Mouse (Mus musculus): ENCODE measurements around the gene S100a7a. TPM values are rescaled to one million over a fixed set of nuclear protein-coding genes. Genes with fewer than 3 reads are reported as not detected.

The S100a7a gene
- polyA plus RNA-seq (2015; fragmentation: Nextera tagmentation; extraction: Ambion mirVana) = not detected in 2 replicates

DNA sequence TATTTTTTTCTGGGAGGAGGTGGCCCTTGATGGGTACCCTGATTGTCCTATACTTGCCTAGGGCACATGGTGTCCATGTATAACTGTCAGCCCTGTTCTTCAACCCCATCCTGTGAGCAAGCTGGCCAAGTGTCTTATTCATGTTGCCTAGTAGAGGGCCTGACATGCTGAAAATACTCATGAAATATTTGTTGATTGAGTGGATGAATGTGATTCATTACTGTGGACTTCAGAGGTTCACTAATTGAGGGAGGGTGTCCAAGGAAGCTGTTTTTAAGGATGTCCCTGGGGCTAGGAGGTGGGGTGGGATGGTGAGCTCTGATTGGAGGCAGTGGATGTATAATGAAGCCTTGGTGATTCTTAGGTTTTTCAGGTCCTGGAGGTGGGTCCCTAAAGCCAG is at the start of gene S100a7a:
Gene S100a7a, plus strand, starts transcription at position 301 of the 400 bp plus-strand sequence.
- H3K4me1 ChIP-seq (replicated peaks) = no peaks in the 10 kb centered on the region
- H3K9ac ChIP-seq = no peak within 1 kb of the TSS
- H3K27me3 ChIP-seq = no peaks in the 10 kb centered on the region
- no peaks in the 10 kb centered on the region for H3K36me3 ChIP-seq
- no peak for ATAC-seq (ENCODE audit: low FRiP score, low read depth)
- H3K4me2 ChIP-seq = no peak within 1 kb of the TSS
- H3K9me3 ChIP-seq = no peaks in the 10 kb centered on the region
- H3K27ac ChIP-seq (replicated peaks) = no peak within 1 kb of the TSS
- H3K4me3 ChIP-seq = no peak within 1 kb of the TSS

DNA sequence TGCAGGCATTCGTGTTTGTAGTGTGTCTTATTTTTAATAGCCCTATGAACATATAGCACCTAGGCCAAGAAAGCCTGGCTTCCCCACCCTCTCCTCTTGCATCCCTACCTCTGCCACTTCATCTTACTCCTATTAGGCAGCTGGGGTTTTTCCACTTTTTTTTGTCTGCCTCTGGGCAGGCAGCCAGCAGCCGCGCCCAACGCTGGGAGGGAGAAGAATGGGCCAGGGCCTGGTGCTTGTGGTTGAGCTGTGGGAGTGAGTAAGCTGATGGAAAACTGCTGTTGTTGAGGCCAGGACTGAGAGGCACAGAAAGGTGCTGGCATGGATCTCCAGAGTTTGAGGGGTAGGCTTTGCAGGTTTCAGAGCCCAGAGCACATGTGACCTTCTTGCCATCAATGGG is 49.4 kb upstream of the S100a7a start:
- H3K36me3 ChIP-seq = no peaks in the 10 kb centered on the region
- no peak overlapping the region for H3K4me2 ChIP-seq
- peaks cover 3% of the 10 kb centered on the region; the same call in 1 of the 2 replicates for H3K4me1 ChIP-seq (replicated peaks)
- 55% methylated on average over 4 of the region's 4 CpGs for WGBS
- no peak overlapping the region for H3K4me3 ChIP-seq
- no peak for ATAC-seq (ENCODE audit: low FRiP score, low read depth)
- no peak overlapping the region for H3K9ac ChIP-seq
- H3K9me3 ChIP-seq = no peaks in the 10 kb centered on the region
- no peaks in the 10 kb centered on the region for H3K27me3 ChIP-seq
- H3K27ac ChIP-seq (replicated peaks) = no peak overlapping the region

DNA sequence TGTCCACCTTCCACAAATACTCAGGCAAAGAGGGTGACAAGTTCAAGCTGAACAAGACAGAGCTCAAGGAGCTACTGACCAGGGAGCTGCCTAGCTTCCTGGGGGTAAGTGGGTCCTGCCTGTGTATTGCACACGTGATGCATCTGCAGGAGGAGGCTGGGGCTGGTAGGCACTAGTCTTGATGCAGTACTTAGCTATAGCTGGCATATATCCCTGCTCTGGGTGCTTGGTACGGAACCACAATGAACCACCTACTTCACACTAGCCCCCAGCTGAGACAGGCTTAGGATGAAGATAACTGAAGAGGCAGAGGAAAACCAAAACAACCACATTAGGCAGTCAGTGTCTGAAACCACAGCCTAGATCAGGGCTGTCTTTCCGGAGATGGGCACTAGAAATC is 48.8 kb upstream of the S100a7a start:
- no peak overlapping the region for H3K4me3 ChIP-seq
- no peak overlapping the region for H3K9ac ChIP-seq
- H3K27ac ChIP-seq (replicated peaks) = no peak overlapping the region
- H3K4me2 ChIP-seq = no peak overlapping the region
- H3K4me1 ChIP-seq (replicated peaks) = peaks cover 3% of the 10 kb centered on the region; the same call in 1 of the 2 replicates
- ATAC-seq (ENCODE audit: low FRiP score, low read depth) = no peak
- no peaks in the 10 kb centered on the region for H3K36me3 ChIP-seq
- no peaks in the 10 kb centered on the region for H3K27me3 ChIP-seq
- WGBS = 88% methylated on average over 3 of the region's 3 CpGs
- no peaks in the 10 kb centered on the region for H3K9me3 ChIP-seq

- H3K9me3 ChIP-seq = no peaks in the 10 kb centered on the region
- peaks cover 3% of the 10 kb centered on the region; the same call in 1 of the 2 replicates for H3K4me1 ChIP-seq (replicated peaks)
- H3K9ac ChIP-seq = no peak overlapping the region
- WGBS = 96% methylated on average over 2 of the region's 2 CpGs
- ATAC-seq (ENCODE audit: low FRiP score, low read depth) = no peak
- H3K4me2 ChIP-seq = no peak overlapping the region
- no peaks in the 10 kb centered on the region for H3K36me3 ChIP-seq
- H3K4me3 ChIP-seq = no peak overlapping the region
- no peaks in the 10 kb centered on the region for H3K27me3 ChIP-seq
- no peak overlapping the region for H3K27ac ChIP-seq (replicated peaks)
Measured at GRCm38 (mm10) chr3:90605736-90606135, 48.1 kb upstream of the S100a7a start.

DNA sequence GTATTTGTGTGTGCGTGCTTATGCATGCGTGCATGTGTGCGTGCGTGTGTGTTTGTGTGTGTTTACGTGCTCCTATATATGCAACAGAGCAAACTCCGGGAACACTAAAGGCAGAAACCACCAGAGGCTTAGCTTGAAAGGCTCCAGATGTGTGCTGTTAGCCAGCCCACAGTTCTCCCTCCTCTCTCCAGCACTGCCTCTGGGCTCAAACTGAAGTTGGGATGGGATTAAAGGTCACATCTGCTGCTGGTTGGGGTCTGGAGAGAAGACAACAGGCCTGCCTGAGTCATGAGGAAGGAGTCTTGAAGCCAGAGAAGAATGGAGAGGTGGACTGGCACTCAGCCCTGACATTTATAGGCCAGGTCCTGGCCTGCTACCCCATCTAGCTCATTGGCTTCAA is 47.6 kb upstream of the S100a7a start:
- WGBS = 89% methylated on average over 6 of the region's 6 CpGs
- no peaks in the 10 kb centered on the region for H3K9me3 ChIP-seq
- no peak overlapping the region for H3K9ac ChIP-seq
- ATAC-seq (ENCODE audit: low FRiP score, low read depth) = no peak
- H3K4me3 ChIP-seq = no peak overlapping the region
- peaks cover 3% of the 10 kb centered on the region; the same call in 1 of the 2 replicates for H3K4me1 ChIP-seq (replicated peaks)
- H3K27me3 ChIP-seq = no peaks in the 10 kb centered on the region
- H3K27ac ChIP-seq (replicated peaks) = no peak overlapping the region
- H3K36me3 ChIP-seq = no peaks in the 10 kb centered on the region
- H3K4me2 ChIP-seq = no peak overlapping the region

- Histone ChIP-seq H3K4me1 (replicated peaks) (peaks cover 3% of the 10 kb centered on the region; the same call in 1 of the 2 replicates), H3K36me3 (no peaks in the 10 kb centered on the region), H3K4me2 (no peak overlapping the region), H3K4me3 (no peak overlapping the region), H3K9me3 (no peaks in the 10 kb centered on the region), H3K27me3 (no peaks in the 10 kb centered on the region), H3K9ac (no peak overlapping the region), H3K27ac (replicated peaks) (no peak overlapping the region)
- ATAC-seq (ENCODE audit: low FRiP score, low read depth) = no peak
- 86% methylated on average over 3 of the region's 3 CpGs for WGBS
Measured at GRCm38 (mm10) chr3:90607361-90607760, 46.5 kb upstream of the S100a7a start.

- ATAC-seq (ENCODE audit: low FRiP score, low read depth) = no peak
- WGBS = 67% methylated on average over 3 of the region's 3 CpGs
Measured at GRCm38 (mm10) chr3:90608223-90608622, 45.6 kb upstream of the S100a7a start, which contains the start of gene S100a5. S100a5 (plus strand) TSS chr3:90608523.

DNA sequence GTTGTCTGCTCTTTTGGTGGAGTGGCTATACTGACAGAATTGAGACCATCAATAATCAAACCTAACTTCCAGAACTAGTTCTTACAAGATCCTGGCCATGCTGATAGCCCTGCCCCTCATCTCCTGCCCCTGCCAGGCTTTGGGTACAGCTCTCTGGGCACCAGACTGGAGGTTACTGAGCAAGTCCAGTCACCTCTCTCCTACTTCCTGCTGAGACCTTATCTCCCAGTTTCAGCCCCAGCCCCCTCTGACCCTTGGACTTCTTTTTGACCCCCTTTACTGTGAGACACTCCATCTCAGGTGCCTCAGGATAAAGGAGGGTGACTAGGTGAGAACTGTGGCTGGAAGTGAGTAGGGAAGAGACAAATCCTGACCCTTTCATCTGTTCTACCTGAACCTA is 44.7 kb upstream of the S100a7a start:
- no peak overlapping the region for H3K27ac ChIP-seq (replicated peaks)
- peaks cover 11% of the 10 kb centered on the region for H3K4me1 ChIP-seq (replicated peaks)
- no peak overlapping the region for H3K4me3 ChIP-seq
- H3K27me3 ChIP-seq = 0 out of 2 replicates have a peak, but pooled peaks cover 4% of the 10 kb centered on the region
- no peak for ATAC-seq (ENCODE audit: low FRiP score, low read depth)
- no peak overlapping the region for H3K4me2 ChIP-seq
- no peak overlapping the region for H3K9ac ChIP-seq
- no peaks in the 10 kb centered on the region for H3K9me3 ChIP-seq
- no peaks in the 10 kb centered on the region for H3K36me3 ChIP-seq

More at GRCm38 (mm10) chr3:90608223-90608622, 45.6 kb upstream of the S100a7a start, which contains the start of gene S100a5:
- peaks cover 10% of the 10 kb centered on the region for H3K4me1 ChIP-seq (replicated peaks)
- H3K27ac ChIP-seq (replicated peaks) = no peak within 1 kb of the TSS
- H3K4me2 ChIP-seq = no peak within 1 kb of the TSS
- no peaks in the 10 kb centered on the region for H3K27me3 ChIP-seq
- H3K36me3 ChIP-seq = no peaks in the 10 kb centered on the region
- H3K4me3 ChIP-seq = no peak within 1 kb of the TSS
- no peaks in the 10 kb centered on the region for H3K9me3 ChIP-seq
- H3K9ac ChIP-seq = no peak within 1 kb of the TSS

DNA sequence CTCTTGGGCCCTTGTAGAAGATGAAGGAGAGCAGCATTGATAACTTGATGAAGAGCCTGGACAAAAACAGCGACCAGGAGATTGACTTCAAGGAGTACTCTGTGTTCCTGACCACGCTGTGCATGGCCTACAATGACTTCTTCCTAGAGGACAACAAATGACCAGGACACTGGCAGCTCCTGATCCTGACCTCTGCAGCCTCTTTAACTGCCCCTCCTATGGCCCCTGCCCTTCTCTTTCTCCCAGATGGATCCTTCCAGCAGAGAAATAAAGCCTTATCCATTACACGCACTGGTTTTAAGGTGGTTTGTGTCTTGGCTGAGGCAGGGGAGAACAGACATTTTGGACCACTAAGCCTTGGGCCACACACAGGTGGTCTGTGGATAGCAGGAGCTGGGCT is 42.3 kb upstream of the S100a7a start:
- Histone ChIP-seq H3K9me3 (no peaks in the 10 kb centered on the region), H3K36me3 (no peaks in the 10 kb centered on the region), H3K27me3 (0 out of 2 replicates have a peak, but pooled peaks cover 4% of the 10 kb centered on the region), H3K9ac (no peak overlapping the region), H3K4me3 (no peak overlapping the region), H3K4me2 (no peak overlapping the region), H3K4me1 (replicated peaks) (peaks cover 9% of the 10 kb centered on the region), H3K27ac (replicated peaks) (no peak overlapping the region)
- 89% methylated on average over 3 of the region's 3 CpGs for WGBS
- ATAC-seq (ENCODE audit: low FRiP score, low read depth) = no peak

- WGBS = 68% methylated on average over 4 of the region's 4 CpGs
- no peaks in the 10 kb centered on the region for H3K36me3 ChIP-seq
Measured at GRCm38 (mm10) chr3:90612061-90612460, 41.8 kb upstream of the S100a7a start.

GRCm38 (mm10) chr3:90612728-90613291 is 41.0 kb upstream of the S100a7a start, which contains the start of gene S100a6:
S100a6 (plus strand) TSS chr3:90612882.
- Histone ChIP-seq H3K4me3 (peak within 1 kb of the TSS; percentile 31), H3K27me3 (0 out of 2 replicates have a peak, but pooled peaks cover 4% of the 10 kb centered on the region), H3K4me2 (peak within 1 kb of the TSS; percentile 67), H3K36me3 (no peaks in the 10 kb centered on the region), H3K27ac (replicated peaks) (no peak within 1 kb of the TSS), H3K4me1 (replicated peaks) (peaks cover 9% of the 10 kb centered on the region), H3K9ac (peak within 1 kb of the TSS; percentile 17; the same call in 1 of the 2 replicates), H3K9me3 (no peaks in the 10 kb centered on the region)
- under 1% methylated on average over 23 of the region's 23 CpGs for WGBS
- ATAC-seq (ENCODE audit: low FRiP score, low read depth) = peak; percentile 68

More at GRCm38 (mm10) chr3:90612061-90612460, 41.8 kb upstream of the S100a7a start:
- Histone ChIP-seq H3K4me3 (no peak overlapping the region), H3K27ac (replicated peaks) (no peak overlapping the region), H3K4me2 (no peak overlapping the region), H3K4me1 (replicated peaks) (peaks cover 9% of the 10 kb centered on the region), H3K9me3 (no peaks in the 10 kb centered on the region), H3K27me3 (0 out of 2 replicates have a peak, but pooled peaks cover 4% of the 10 kb centered on the region), H3K9ac (no peak overlapping the region)
- ATAC-seq (ENCODE audit: low FRiP score, low read depth) = no peak

DNA sequence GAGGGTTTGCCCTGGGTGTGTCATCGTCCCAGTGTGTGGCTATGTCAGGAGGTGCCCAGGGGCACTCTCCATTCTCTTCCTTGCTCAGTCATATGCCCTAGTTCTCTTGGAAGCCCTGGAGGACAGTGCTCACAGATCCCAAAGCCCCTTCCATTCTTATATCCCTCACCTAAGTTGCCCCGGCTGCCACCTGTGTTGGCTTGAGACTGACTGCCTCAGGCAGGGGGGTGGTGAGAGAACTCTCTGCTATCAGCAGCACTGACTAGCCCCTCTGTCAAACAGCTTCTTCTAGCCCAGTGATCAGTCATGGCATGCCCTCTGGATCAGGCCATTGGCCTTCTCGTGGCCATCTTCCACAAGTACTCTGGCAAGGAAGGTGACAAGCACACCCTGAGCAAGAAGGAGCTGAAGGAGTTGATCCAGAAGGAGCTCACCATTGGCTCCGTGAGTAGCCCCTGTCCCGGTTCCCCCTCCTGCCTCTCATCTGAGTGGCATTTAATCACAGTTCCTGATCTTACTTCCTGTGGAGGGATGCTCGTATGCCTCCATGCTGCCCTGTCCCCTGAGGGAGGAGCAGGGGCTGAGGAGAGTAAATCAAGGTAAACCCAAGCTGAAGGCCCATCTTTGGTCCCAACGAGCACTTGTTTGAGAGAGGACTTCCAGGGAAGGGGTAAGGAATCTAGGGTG is 40.2 kb upstream of the S100a7a start:
- Histone ChIP-seq H3K4me3 (no peak overlapping the region; the same call in 1 of the 2 replicates), H3K27me3 (0 out of 2 replicates have a peak, but pooled peaks cover 4% of the 10 kb centered on the region), H3K9ac (no peak overlapping the region), H3K4me2 (peak overlapping the region; percentile 67), H3K27ac (replicated peaks) (no peak overlapping the region), H3K36me3 (no peaks in the 10 kb centered on the region), H3K9me3 (no peaks in the 10 kb centered on the region), H3K4me1 (replicated peaks) (peaks cover 9% of the 10 kb centered on the region)
- ATAC-seq (ENCODE audit: low FRiP score, low read depth) = no peak
- WGBS = 80% methylated on average over 7 of the region's 7 CpGs
